Mouse (Mus musculus): ENCODE data around the gene Mettl15.

GRCm38 (mm10) chr2:109235741-109236140, 44.8 kb downstream of the Mettl15 start:
- TF ChIP-seq CTCF (IDR thresholded peaks at IDR 0.05; ENCODE audit: extremely low read depth, insufficient read depth, low read length) (no peak), POLR2A (IDR thresholded peaks at IDR 0.05; ENCODE audit: extremely low read depth, insufficient read depth, low read length) (no peak)
